Mouse (Mus musculus): ENCODE data around the gene Ddah2.

DNA sequence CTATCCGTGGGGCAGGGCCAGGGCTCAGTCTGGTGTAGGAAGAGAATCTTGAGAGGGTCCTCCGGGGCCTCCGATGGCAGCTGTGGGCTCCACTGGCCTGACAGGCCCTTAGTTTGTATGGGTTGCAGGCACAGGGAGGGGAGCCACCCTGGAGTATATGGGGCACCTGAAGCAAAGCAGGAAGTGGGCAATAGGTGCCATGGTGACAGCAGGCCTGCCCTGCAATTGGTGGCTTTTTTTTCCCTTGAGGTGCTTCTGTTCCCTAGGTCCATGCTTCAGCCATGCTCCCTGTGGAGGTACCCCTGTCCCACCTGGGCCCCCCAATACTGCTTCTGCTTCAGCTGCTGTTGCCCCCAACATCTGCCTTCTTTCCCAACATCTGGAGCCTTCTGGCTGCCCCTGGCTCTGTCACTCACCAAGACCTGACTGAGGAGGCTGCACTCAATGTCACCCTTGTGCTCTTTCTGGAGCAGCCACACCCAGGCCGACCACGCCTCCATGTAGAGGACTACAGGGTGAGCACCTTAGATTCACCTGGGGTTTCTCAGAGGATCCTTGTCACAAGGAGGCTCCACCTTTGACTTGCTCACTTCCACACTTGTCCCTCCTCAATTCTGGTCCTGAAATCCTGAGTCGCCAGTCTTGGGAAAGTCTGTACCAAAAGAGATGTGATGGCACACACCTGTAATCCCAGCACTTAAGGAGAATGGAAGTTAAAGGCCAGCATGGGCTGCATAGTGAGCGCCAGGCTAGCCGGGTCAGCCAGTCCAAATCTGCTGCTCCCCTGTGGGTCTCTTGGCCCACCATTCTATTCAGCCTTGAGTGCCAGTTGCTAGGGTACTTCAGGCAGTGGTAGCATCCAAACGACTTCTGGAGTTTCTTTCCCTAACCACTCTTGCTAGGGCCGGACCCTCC is 41.8 kb upstream of the Ddah2 start:
- TF ChIP-seq CTCF (IDR thresholded peaks at IDR 0.05; ENCODE audit: borderline replicate concordance, insufficient read depth, low read length) (no peak), POLR2A (IDR thresholded peaks at IDR 0.05; ENCODE audit: low read depth, low read length) (no peak)

All from embryonic fibroblast, embryonic 13.5 days (primary cell).